Mouse (Mus musculus): ENCODE measurements around the gene Fiz1.

DNA sequence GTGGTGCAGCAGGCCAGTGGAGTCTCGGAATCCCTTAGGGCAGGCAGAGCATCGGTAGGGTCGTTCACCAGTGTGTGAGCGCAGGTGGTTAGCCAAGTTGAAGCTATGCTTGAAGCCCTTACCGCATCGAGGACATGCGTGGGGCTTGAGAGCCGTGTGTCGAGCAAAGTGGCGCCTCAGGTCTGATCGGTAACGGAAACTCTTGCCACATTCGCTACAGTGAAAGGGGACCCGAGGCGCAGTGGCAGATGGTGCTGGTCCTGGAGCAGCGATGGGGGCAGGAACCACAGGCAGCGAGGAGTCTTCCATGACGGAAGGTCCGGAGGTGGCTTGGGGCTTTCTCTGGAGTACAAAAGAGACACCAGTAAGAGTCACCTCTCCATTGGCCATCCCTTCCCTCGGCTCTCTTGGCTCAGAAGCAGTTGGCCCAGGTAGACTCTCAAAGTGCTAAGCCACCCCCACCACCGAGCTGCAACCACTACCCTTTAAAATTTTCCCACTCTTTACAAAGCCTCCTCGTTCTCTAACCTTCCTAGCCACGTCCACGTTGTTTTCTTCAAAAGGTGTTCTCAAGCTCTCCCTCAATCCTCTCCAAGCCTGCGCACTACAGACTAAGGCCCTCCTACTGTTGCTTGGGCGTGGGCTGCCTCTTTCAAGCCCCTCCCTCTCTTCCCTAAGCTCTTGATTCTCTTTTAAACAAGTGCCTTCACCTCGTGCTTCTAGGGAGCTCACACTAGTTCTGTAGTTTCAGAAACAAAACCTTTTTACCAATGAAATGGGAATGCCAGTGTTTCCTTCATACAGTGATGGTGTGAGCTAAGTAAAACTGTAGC is 1.6 kb downstream of the Fiz1 start:
- TF ChIP-seq POLR2A (IDR thresholded peaks at IDR 0.05; ENCODE audit: borderline replicate concordance, extremely low read depth, low read depth, low read length) (no peak), CTCF (IDR thresholded peaks at IDR 0.05; ENCODE audit: insufficient read depth, low read length) (no peak)
